Mouse (Mus musculus) left cerebral cortex, adult 2 months (tissue): Measurements from ENCODE around the gene Fam107b. TPM values are rescaled to one million over a fixed set of nuclear protein-coding genes. Genes with fewer than 3 reads are reported as not detected.

Experiments used
- DNase-seq, 2 experiments: peaks; one replicate each; pipeline ENCODE4 v3.0.0; 2021 to 2022; ENCODE audit warnings: low spot score in 2 of 2, mixed read lengths in 1 of 2; ENCODE audit errors: extremely low spot score in 1 of 2
- H3K27ac ChIP-seq: fragments of 200-600 bp; 2 replicates; pipeline ENCODE4 v1.8.1; 2022
- H3K4me3 ChIP-seq: fragments of 200-600 bp; 2 replicates; pipeline ENCODE4 v1.8.1; 2022
- CTCF ChIP-seq: fragments of 200-600 bp; IDR thresholded peaks from 2 replicates; pipeline ENCODE4 v1.8.1; 2022; ENCODE audit warnings: antibody characterized with exemption, mild to moderate bottlenecking, moderate library complexity
- intact Hi-C: fragments of 180-260 bp; cut with DNase I; formaldehyde crosslinking; loops from one replicate; pipeline ENCODE4 v1.15.1; 2025
- total RNA-seq, 2 experiments: library from RNA; stranded (reverse); gene quantifications; 2 replicates each; pipeline ENCODE4 v1.2.3; 2021

Fam107b gene
- total RNA-seq, 2 experiments from 2014 or later: 7.9 to 10.0 TPM

GRCm38 (mm10) chr2:3579316-3579902 lies 9.1 kb downstream of the Fam107b start:
- intact Hi-C loops: no loop called here
- TF ChIP-seq CTCF: no peak; the same call in 1 of the 2 replicates
- no peak for DNase-seq
- Histone ChIP-seq H3K27ac (no peak overlapping the region), H3K4me3 (no peak overlapping the region)

GRCm38 (mm10) chr2:3582830-3583229 lies 12.5 kb downstream of the Fam107b start:
- H3K27ac ChIP-seq: no peak overlapping the region
- H3K4me3 ChIP-seq: no peak overlapping the region
- no peak for DNase-seq
- intact Hi-C loops: no loop called here
- no peak for TF ChIP-seq CTCF

GRCm38 (mm10) chr2:3585231-3585783 lies 15.0 kb downstream of the Fam107b start:
- DNase-seq: no peak
- intact Hi-C loops: no loop called here
- no peak overlapping the region for H3K4me3 ChIP-seq
- H3K27ac ChIP-seq: no peak overlapping the region
- TF ChIP-seq CTCF: no peak

- no peak overlapping the region for H3K27ac ChIP-seq
- no peak for DNase-seq
- no peak overlapping the region for H3K4me3 ChIP-seq
- intact Hi-C loops: no loop called here
- TF ChIP-seq CTCF: no peak
Measured at GRCm38 (mm10) chr2:3590086-3590915, 20.0 kb downstream of the Fam107b start.

GRCm38 (mm10) chr2:3590916-3591197 lies 20.6 kb downstream of the Fam107b start:
- intact Hi-C loops: no loop called here
- no peak for DNase-seq
- TF ChIP-seq CTCF: no peak
- Histone ChIP-seq H3K4me3 (no peak overlapping the region), H3K27ac (no peak overlapping the region)

GRCm38 (mm10) chr2:3594663-3595318 lies 24.5 kb downstream of the Fam107b start:
- DNase-seq: no peak
- no peak overlapping the region for H3K4me3 ChIP-seq
- no peak for TF ChIP-seq CTCF
- H3K27ac ChIP-seq: no peak overlapping the region
- intact Hi-C loops: no loop called here

GRCm38 (mm10) chr2:3600421-3600820 lies 30.1 kb downstream of the Fam107b start:
- no peak for TF ChIP-seq CTCF
- no peak overlapping the region for H3K4me3 ChIP-seq
- H3K27ac ChIP-seq: no peak overlapping the region
- no peak for DNase-seq
- intact Hi-C loops: no loop called here

GRCm38 (mm10) chr2:3602599-3602998 lies 32.3 kb downstream of the Fam107b start:
- no peak for TF ChIP-seq CTCF
- Histone ChIP-seq H3K27ac (no peak overlapping the region), H3K4me3 (no peak overlapping the region)
- intact Hi-C loops: no loop called here
- no peak for DNase-seq

- no peak overlapping the region for H3K27ac ChIP-seq
Measured at GRCm38 (mm10) chr2:3603181-3603580, 32.9 kb downstream of the Fam107b start.

GRCm38 (mm10) chr2:3608868-3609854 lies 38.9 kb downstream of the Fam107b start:
- H3K27ac ChIP-seq: no peak overlapping the region
- intact Hi-C loops: no loop called here
- TF ChIP-seq CTCF: no peak
- H3K4me3 ChIP-seq: no peak overlapping the region
- DNase-seq: no peak

More at GRCm38 (mm10) chr2:3603181-3603580, 32.9 kb downstream of the Fam107b start:
- H3K4me3 ChIP-seq: no peak overlapping the region
- no peak for TF ChIP-seq CTCF
- intact Hi-C loops: no loop called here
- no peak for DNase-seq

- intact Hi-C loops: no loop called here
- no peak for TF ChIP-seq CTCF
Measured at GRCm38 (mm10) chr2:3618446-3618845, 48.2 kb downstream of the Fam107b start.

More at GRCm38 (mm10) chr2:3618446-3618845, 48.2 kb downstream of the Fam107b start:
- Histone ChIP-seq H3K4me3 (no peak overlapping the region), H3K27ac (no peak overlapping the region)
- DNase-seq: no peak
